In genomic region chr2:165643596-165643995, GRCm38 (mm10) we compare ENCODE assay signal across 26 mouse cellular contexts. TPM values are rescaled to one million over a fixed set of nuclear protein-coding genes. Genes with fewer than 3 reads are reported as not detected.
DNase-seq lines count a peak whose midpoint lies in the region; ATAC-seq and TF ChIP-seq lines count a peak whose summit lies in the region.
"Had no signal": no experiment of that assay in that cellular context is flagged by ENCODE, and none has a peak within 500 bp of the region (broad histone marks: within the 10 kb centered on the region; RNA-seq: fewer than 3 reads in every experiment).

No protein-coding gene starts in this region.

- H3K9me3 ChIP-seq in heart, embryonic 10.5 days: no peaks in the 10 kb centered on the region
- H3K9me3 ChIP-seq in lung, postnatal 0 days (ENCODE audit: low read length): no peaks in the 10 kb centered on the region
- H3K9me3 ChIP-seq: forebrain, embryonic 15.5 days; G1E; heart, embryonic 13.5 days; midbrain, embryonic 12.5 days; neural tube, embryonic 12.5 days had no signal

- no peak for TF ChIP-seq CTCF in lung, postnatal 0 days (IDR thresholded peaks at IDR 0.05)

- WGBS in heart, embryonic 10.5 days: 57% methylated on average over 3 of the region's 3 CpGs
- WGBS in lung, postnatal 0 days: 56% methylated on average over 3 of the region's 3 CpGs

- ATAC-seq in lung, postnatal 0 days: 0 out of 2 replicates have a peak, but pooled peaks have one; percentile 4
- ATAC-seq: forebrain, embryonic 15.5 days; inflammation-experienced regulatory T-cells, adult 6 months; liver, postnatal 0 days; Patski had no signal

- H3K4me1 ChIP-seq in heart, embryonic 10.5 days: peaks cover 24% of the 10 kb centered on the region
- H3K4me1 ChIP-seq in lung, postnatal 0 days (ENCODE audit: insufficient read depth, low read depth, low read length): no peaks in the 10 kb centered on the region; the same call in 1 of the 2 replicates

- no peak overlapping the region for H3K9ac ChIP-seq in lung, postnatal 0 days (replicated peaks; ENCODE audit: low read depth)
- H3K9ac ChIP-seq: forebrain, embryonic 15.5 days; heart, embryonic 13.5 days; hindbrain, embryonic 14.5 days; liver, postnatal 0 days; midbrain, embryonic 12.5 days; neural tube, embryonic 12.5 days had no signal

- TF ChIP-seq EP300 in lung, postnatal 0 days (IDR thresholded peaks at IDR 0.05): no peak

- no peak overlapping the region for H3K4me3 ChIP-seq in heart, embryonic 10.5 days
- no peak overlapping the region for H3K4me3 ChIP-seq in lung, postnatal 0 days (ENCODE audit: low read depth, low read length)
- H3K4me3 ChIP-seq: forebrain, embryonic 15.5 days; heart, embryonic 13.5 days; midbrain, embryonic 12.5 days; neural tube, embryonic 12.5 days had no signal

- no peaks in the 10 kb centered on the region for H3K36me3 ChIP-seq in heart, embryonic 10.5 days
- no peaks in the 10 kb centered on the region for H3K36me3 ChIP-seq in lung, postnatal 0 days (ENCODE audit: insufficient read depth, low read length)
- H3K36me3 ChIP-seq: forebrain, embryonic 15.5 days; G1E; heart, embryonic 13.5 days; midbrain, embryonic 12.5 days; neural tube, embryonic 12.5 days had no signal

- H3K27ac ChIP-seq in heart, embryonic 10.5 days: peak overlapping the region; percentile 49
- H3K27ac ChIP-seq in lung, postnatal 0 days (ENCODE audit: low read length): no peak overlapping the region
- H3K27ac ChIP-seq: forebrain, embryonic 15.5 days; heart, embryonic 13.5 days; hindbrain, embryonic 14.5 days; midbrain, embryonic 12.5 days; neural tube, embryonic 12.5 days had no signal

- peaks cover 21% of the 10 kb centered on the region; the same call in 1 of the 2 replicates for H3K27me3 ChIP-seq in heart, embryonic 10.5 days (ENCODE audit: insufficient read depth, poor library complexity, severe bottlenecking)
- no peaks in the 10 kb centered on the region for H3K27me3 ChIP-seq in lung, postnatal 0 days (replicated peaks; ENCODE audit: insufficient read depth, low read length)
- H3K27me3 ChIP-seq: forebrain, embryonic 15.5 days; heart, embryonic 13.5 days; midbrain, embryonic 12.5 days; neural tube, embryonic 12.5 days; Patski had no signal

- H3K4me2 ChIP-seq in lung, postnatal 0 days (replicated peaks; ENCODE audit: low read depth, low read length): no peak overlapping the region
- H3K4me2 ChIP-seq: forebrain, embryonic 15.5 days; heart, embryonic 13.5 days; hindbrain, embryonic 14.5 days; liver, embryonic 11.5 days; midbrain, embryonic 12.5 days; neural tube, embryonic 12.5 days had no signal

- DNase-seq in heart, embryonic 10.5 days (ENCODE audit: low spot score): no peak
- DNase-seq in heart, postnatal 14 days: no peak
- DNase-seq in lung, postnatal 0 days (ENCODE audit: low spot score): no peak
- no peak for DNase-seq in lung, adult 18-20 months
- peak; percentile 83 for DNase-seq in ZHBTc4 (ENCODE audit: low read depth, low spot score)
- DNase-seq in cerebellum, adult 11 months: no peak
- no peak for DNase-seq in layer of hippocampus, postnatal 36 days
- DNase-seq: embryo, embryonic 11 days; gastrocnemius, postnatal 25 days; heart, adult 18-20 months; kidney, adult 8-10 months; kidney, postnatal 14 days; liver, postnatal 0 days; right cerebral cortex, postnatal 14 days; spleen, adult 18-20 months; thymus, adult 2 months; thymus, postnatal 4 days had no signal

- intact Hi-C loops in heart, postnatal 14 days (cut with DNase I): no loop called here

RNA-seq across cellular contexts. Expression of gene Eya2, which starts 48.8 kb away (rescaled TPM):
- polyA plus RNA-seq in heart, embryonic 10.5 days (2016; fragmentation: Nextera tagmentation; extraction: Ambion mirVana): 0.34 and 1.7 TPM in 2 replicates
- 1 to 10 TPM; 1.8 to 2.5 TPM for total RNA-seq in heart, postnatal 14 days (2021)
- 25.7 and 27.8 TPM in 2 replicates for polyA plus RNA-seq in lung, postnatal 0 days (2015; fragmentation: Nextera tagmentation; extraction: Ambion mirVana)
- 1 to 10 TPM; 2.5 to 3.2 TPM for total RNA-seq in layer of hippocampus, postnatal 36 days (2021)
- total RNA-seq: G1E had no signal
- polyA plus RNA-seq: G1E had no signal
